Mouse (Mus musculus): Measurements from ENCODE around the gene Ap1g2.

The Ap1g2 gene

DNA sequence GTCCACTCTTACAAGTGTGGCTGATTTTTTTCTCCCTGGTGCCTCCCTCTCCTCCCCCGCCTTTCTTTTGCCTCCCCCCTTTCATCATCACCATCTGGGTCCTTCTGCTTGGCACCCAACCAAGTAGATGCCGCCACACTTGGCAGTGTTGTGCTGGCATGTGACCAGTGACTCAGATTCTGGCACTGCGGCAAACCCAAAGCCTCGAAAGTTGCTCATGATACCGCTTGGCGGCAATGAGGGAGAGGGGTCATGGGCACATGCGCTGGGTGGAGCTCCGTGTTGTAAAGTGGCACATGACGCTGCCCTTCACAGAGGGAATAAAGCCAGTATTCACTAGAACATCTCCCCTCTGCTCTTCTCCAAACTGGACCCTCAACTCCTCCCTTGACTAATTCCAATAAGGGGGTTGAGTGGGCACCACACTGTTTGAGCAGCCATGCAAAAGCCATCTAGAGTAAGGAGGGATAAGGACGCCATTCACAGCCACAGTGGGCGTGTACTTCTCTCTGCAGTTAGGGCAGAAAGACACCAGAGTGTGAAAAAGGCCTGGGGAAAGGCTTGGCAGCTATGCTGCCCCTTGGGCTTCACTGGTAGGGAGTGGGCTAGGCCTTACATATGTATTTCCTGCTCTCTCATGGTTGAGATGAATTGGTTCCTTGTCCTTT is 51.1 kb downstream of the Ap1g2 start:
- in situ Hi-C loops (cut with MboI): no loop called here

DNA sequence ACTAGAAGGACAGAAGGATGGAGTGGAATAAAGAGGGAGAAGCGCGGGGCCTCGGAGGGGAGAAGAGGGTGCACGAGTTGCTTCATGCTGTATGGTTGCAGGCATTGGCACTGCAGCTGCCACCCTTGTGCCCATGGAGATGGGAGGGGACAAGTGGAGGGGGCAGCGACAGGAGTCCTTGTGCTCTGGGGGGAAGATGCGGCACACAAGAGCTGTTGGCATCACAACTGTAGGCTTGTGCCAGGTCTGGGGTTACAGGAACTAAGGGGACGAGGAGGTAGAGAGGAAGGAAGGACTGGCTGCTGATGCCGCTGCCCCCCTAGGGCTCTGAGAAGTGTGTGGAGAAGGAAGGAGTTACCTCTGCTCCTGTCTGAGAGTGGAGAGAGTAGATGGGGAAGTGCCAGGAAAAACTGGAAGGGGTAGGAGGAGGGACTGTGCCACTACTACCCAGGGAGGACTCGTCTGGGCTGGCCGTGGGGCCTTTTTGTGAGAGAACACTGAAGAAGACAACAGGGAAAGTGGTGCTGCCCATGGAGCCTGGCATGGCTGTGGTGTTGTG is 52.1 kb downstream of the Ap1g2 start:
- in situ Hi-C loops (cut with MboI): no loop called here

DNA sequence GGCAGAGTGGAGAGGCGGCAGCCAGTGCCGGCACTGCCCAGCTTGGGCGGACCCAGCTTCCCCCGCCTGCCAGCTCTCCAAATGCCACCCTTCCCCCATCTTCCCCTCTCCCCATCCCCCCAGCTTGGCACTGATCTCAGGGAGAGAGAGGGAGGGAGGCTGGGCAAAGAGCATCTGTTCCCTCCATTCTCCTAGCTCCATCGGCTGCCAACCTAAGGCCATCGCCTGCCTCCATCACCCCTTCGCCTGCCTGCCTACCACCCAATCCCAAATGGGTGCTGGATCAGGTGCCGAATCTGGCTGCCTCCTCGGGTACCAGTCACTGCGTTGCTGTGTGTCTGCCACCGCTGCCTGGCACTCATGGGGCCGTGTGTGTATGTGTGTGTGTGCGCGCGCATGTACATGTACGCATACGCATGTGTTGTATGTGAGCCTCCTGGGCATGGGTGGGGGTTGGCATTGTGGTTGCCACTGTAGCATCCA is 52.6 kb downstream of the Ap1g2 start:
- in situ Hi-C loops (cut with MboI): no loop called here

- in situ Hi-C loops (cut with MboI): no loop called here
These were observed 53.3 kb downstream of the Ap1g2 start for GRCm38 (mm10) chr14:55053050-55053449.

GRCm38 (mm10) chr14:55052496-55052895 is 53.9 kb downstream of the Ap1g2 start:
- in situ Hi-C loops (cut with MboI): no loop called here

Measured in mature B cell (primary cell).